Mouse (Mus musculus): ENCODE data around the gene Gm49405.
"Not testable (repeated sequence)": the region's sequence is repeated elsewhere in the genome, so short reads cannot be mapped to it uniquely, and the experiment has no call there.

Gene Gm49405

GRCm38 (mm10) chr19:4049069-4049468 lies 48.6 kb downstream of the Gm49405 start:
- in situ Hi-C loops (cut with MseI, MboI), result not testable (repeated sequence)

GRCm38 (mm10) chr19:4051016-4051415 lies 50.6 kb downstream of the Gm49405 start:
- in situ Hi-C loops (cut with MseI, MboI), result loop anchor here (5.0 kb wide), 2 partner anchors 34 to 36 kb away; no protein-coding TSS in a partner anchor

- in situ Hi-C loops (cut with MseI, MboI), result loop anchor here (5.0 kb wide), 2 partner anchors 35 kb away; no protein-coding TSS in a partner anchor
These were observed 51.5 kb downstream of the Gm49405 start for GRCm38 (mm10) chr19:4051741-4052515.

GRCm38 (mm10) chr19:4052516-4053030 lies 52.1 kb downstream of the Gm49405 start:
- in situ Hi-C loops (cut with MseI, MboI), result loop anchor here (5.0 kb wide), 2 partner anchors 35 kb away; no protein-coding TSS in a partner anchor

- in situ Hi-C loops (cut with MseI, MboI), result loop anchor here (5.0 kb wide), 2 partner anchors 33 to 37 kb away; no protein-coding TSS in a partner anchor
These were observed 54.2 kb downstream of the Gm49405 start for GRCm38 (mm10) chr19:4054613-4055012.
